Mouse (Mus musculus) midbrain, embryonic 11.5 days (tissue): ENCODE measurements around the gene Mmp2. TPM values are rescaled to one million over a fixed set of nuclear protein-coding genes. Genes with fewer than 3 reads are reported as not detected.

Experiments used
- ATAC-seq: fragments of 200-750 bp; cut with Nextera tagmentation; 2 replicates; pipeline ENCODE4 v1.8.0; 2017; ENCODE audit warnings: moderate TSS enrichment, moderate library complexity; ENCODE audit not compliant: low FRiP score
- DNase-seq: peaks from one replicate; pipeline ENCODE4 v3.0.0; 2015; ENCODE audit warnings: low spot score; ENCODE audit errors: missing footprints
- H3K27ac ChIP-seq: fragments of 300-500 bp; sonication (generic); 2 replicates; pipeline ENCODE4 v1.5.1; 2014; ENCODE audit warnings: low read depth, low read length
- H3K27me3 ChIP-seq: fragments of 300-500 bp; sonication (generic); 2 replicates; pipeline ENCODE4 v1.6.1; 2014; ENCODE audit warnings: mild to moderate bottlenecking, low read length, moderate library complexity, mixed read lengths; ENCODE audit not compliant: control insufficient read depth, insufficient read depth
- H3K36me3 ChIP-seq: fragments of 300-500 bp; sonication (generic); 2 replicates; pipeline ENCODE4 v1.6.1; 2014; ENCODE audit warnings: mild to moderate bottlenecking, low read length, moderate library complexity, mixed read lengths; ENCODE audit not compliant: control insufficient read depth, insufficient read depth
- H3K4me1 ChIP-seq: fragments of 300-500 bp; sonication (generic); 2 replicates; pipeline ENCODE4 v1.6.1; 2014; ENCODE audit warnings: low read length; ENCODE audit not compliant: control insufficient read depth, insufficient read depth
- H3K4me2 ChIP-seq: fragments of 300-500 bp; sonication (generic); 2 replicates; pipeline ENCODE4 v1.6.1; 2014; ENCODE audit warnings: mild to moderate bottlenecking, moderate library complexity
- H3K4me3 ChIP-seq: fragments of 300-500 bp; sonication (generic); 2 replicates; pipeline ENCODE4 v1.5.1; 2014; ENCODE audit warnings: low read depth, low read length
- H3K9ac ChIP-seq: fragments of 300-500 bp; sonication (generic); 2 replicates; pipeline ENCODE4 v1.6.1; 2014; ENCODE audit warnings: low read length
- H3K9me3 ChIP-seq: fragments of 300-500 bp; sonication (generic); 2 replicates; pipeline ENCODE4 v1.6.1; 2016; ENCODE audit warnings: low read length; ENCODE audit not compliant: control insufficient read depth
- WGBS: fragments of 180-500 bp; shearing (Covaris S2); extraction: QIAGEN DNeasy Blood & Tissue Kit; methylation state at CpG from one replicate; pipeline ENCODE4 v1.1.7; 2014; 5-methylcytosine and 5-hydroxymethylcytosine counted together
- polyA plus RNA-seq: library from polyadenylated mRNA; unstranded; fragments of >200 nt; fragmentation: Nextera tagmentation; extraction: Ambion mirVana; gene quantifications from 2 replicates; pipeline ENCODE4 v1.2.1, GENCODE M21; 2014

Mmp2 gene
- polyA plus RNA-seq, 1 experiment from 2014 or later = 51.3 TPM

- 66% methylated on average over 8 of the region's 8 CpGs for WGBS
- no peak overlapping the region for H3K4me3 ChIP-seq
- H3K36me3 ChIP-seq = no peaks in the 10 kb centered on the region
- H3K27ac ChIP-seq = no peak overlapping the region
- no peaks in the 10 kb centered on the region for H3K27me3 ChIP-seq
- H3K9ac ChIP-seq = no peak overlapping the region
- peaks cover 2% of the 10 kb centered on the region; the same call in 1 of the 2 replicates for H3K4me1 ChIP-seq
- DNase-seq (no peak), ATAC-seq (no peak)
- H3K4me2 ChIP-seq = no peak overlapping the region
- no peaks in the 10 kb centered on the region for H3K9me3 ChIP-seq
Measured at GRCm38 (mm10) chr8:92801231-92801630, 25.9 kb upstream of the Mmp2 start.

- ATAC-seq (no peak), DNase-seq (no peak)
- Histone ChIP-seq H3K4me1 (peaks cover 2% of the 10 kb centered on the region; the same call in 1 of the 2 replicates), H3K4me2 (no peak overlapping the region), H3K9me3 (no peaks in the 10 kb centered on the region), H3K27ac (no peak overlapping the region), H3K36me3 (no peaks in the 10 kb centered on the region), H3K9ac (no peak overlapping the region), H3K4me3 (no peak overlapping the region), H3K27me3 (no peaks in the 10 kb centered on the region)
- 84% methylated on average over 3 of the region's 3 CpGs for WGBS
Measured at GRCm38 (mm10) chr8:92802591-92802990, 24.5 kb upstream of the Mmp2 start.

GRCm38 (mm10) chr8:92812773-92813172, 14.3 kb upstream of the Mmp2 start:
- Histone ChIP-seq H3K4me1 (no peaks in the 10 kb centered on the region), H3K27me3 (no peaks in the 10 kb centered on the region), H3K4me2 (no peak overlapping the region), H3K9ac (no peak overlapping the region), H3K4me3 (no peak overlapping the region), H3K27ac (no peak overlapping the region), H3K36me3 (no peaks in the 10 kb centered on the region), H3K9me3 (no peaks in the 10 kb centered on the region)
- no peak for DNase-seq
- no peak for ATAC-seq
- 79% methylated on average over 2 of the region's 2 CpGs for WGBS

- Histone ChIP-seq H3K9ac (no peak overlapping the region), H3K36me3 (no peaks in the 10 kb centered on the region), H3K27ac (no peak overlapping the region), H3K27me3 (no peaks in the 10 kb centered on the region), H3K4me3 (no peak overlapping the region), H3K4me1 (no peaks in the 10 kb centered on the region), H3K9me3 (no peaks in the 10 kb centered on the region), H3K4me2 (no peak overlapping the region)
- WGBS = 86% methylated on average over 5 of the region's 5 CpGs
- ATAC-seq (no peak), DNase-seq (no peak)
Measured at GRCm38 (mm10) chr8:92815661-92816060, 11.4 kb upstream of the Mmp2 start.

GRCm38 (mm10) chr8:92817928-92818818, 8.9 kb upstream of the Mmp2 start:
- Histone ChIP-seq H3K27ac (no peak overlapping the region), H3K27me3 (no peaks in the 10 kb centered on the region), H3K4me3 (no peak overlapping the region), H3K4me2 (no peak overlapping the region), H3K4me1 (no peaks in the 10 kb centered on the region), H3K9me3 (no peaks in the 10 kb centered on the region), H3K36me3 (no peaks in the 10 kb centered on the region), H3K9ac (no peak overlapping the region)
- peak; percentile 88 for ATAC-seq
- peak; percentile 99 for DNase-seq
- 20% methylated on average over 6 of the region's 6 CpGs for WGBS

GRCm38 (mm10) chr8:92821151-92821550, 5.9 kb upstream of the Mmp2 start:
- no peaks in the 10 kb centered on the region for H3K27me3 ChIP-seq
- no peak for ATAC-seq
- H3K4me2 ChIP-seq = no peak overlapping the region
- no peak overlapping the region for H3K4me3 ChIP-seq
- H3K4me1 ChIP-seq = no peaks in the 10 kb centered on the region
- no peaks in the 10 kb centered on the region for H3K9me3 ChIP-seq
- no peak overlapping the region for H3K27ac ChIP-seq
- DNase-seq = no peak
- no peaks in the 10 kb centered on the region for H3K36me3 ChIP-seq
- no peak overlapping the region for H3K9ac ChIP-seq

DNA sequence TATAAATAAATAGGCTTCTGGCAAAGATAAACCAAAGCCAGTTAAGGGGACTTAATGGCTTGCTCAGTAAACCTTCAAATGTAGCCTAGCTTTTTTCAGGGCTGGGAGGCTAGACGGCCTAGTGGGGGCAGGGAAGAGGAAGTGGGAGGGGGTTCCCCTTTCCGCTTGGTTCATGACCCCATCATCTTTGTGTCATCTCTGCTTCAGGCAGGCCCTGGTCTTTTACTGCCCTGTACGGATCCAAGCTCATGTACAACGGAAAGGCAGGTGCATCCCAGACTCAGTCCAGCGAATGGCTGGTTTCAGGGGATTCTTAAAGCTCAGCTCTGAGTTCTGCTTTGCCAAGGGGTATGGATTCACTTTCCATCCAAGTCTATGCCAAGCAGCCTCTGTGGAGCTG, 4.7 kb upstream of the Mmp2 start:
- H3K4me2 ChIP-seq = no peak overlapping the region
- H3K9ac ChIP-seq = no peak overlapping the region
- H3K27ac ChIP-seq = no peak overlapping the region
- ATAC-seq (no peak), DNase-seq (no peak)
- H3K27me3 ChIP-seq = 0 out of 2 replicates have a peak, but pooled peaks cover 4% of the 10 kb centered on the region
- WGBS = 89% methylated on average over 5 of the region's 5 CpGs
- no peak overlapping the region for H3K4me3 ChIP-seq
- peaks cover 4% of the 10 kb centered on the region; the same call in 1 of the 2 replicates for H3K4me1 ChIP-seq
- H3K9me3 ChIP-seq = no peaks in the 10 kb centered on the region
- no peaks in the 10 kb centered on the region for H3K36me3 ChIP-seq

GRCm38 (mm10) chr8:92825991-92826390, 1.1 kb upstream of the Mmp2 start:
- DNase-seq (no peak), ATAC-seq (no peak)
- 76% methylated on average over 4 of the region's 4 CpGs for WGBS
- Histone ChIP-seq H3K4me2 (no peak overlapping the region), H3K4me1 (peaks cover 6% of the 10 kb centered on the region; the same call in 1 of the 2 replicates), H3K9ac (no peak overlapping the region), H3K4me3 (no peak overlapping the region), H3K27ac (no peak overlapping the region), H3K9me3 (no peaks in the 10 kb centered on the region), H3K36me3 (no peaks in the 10 kb centered on the region), H3K27me3 (peaks cover 4% of the 10 kb centered on the region; the same call in 1 of the 2 replicates)

- no peaks in the 10 kb centered on the region for H3K9me3 ChIP-seq
- DNase-seq = peak; percentile 90
- H3K27me3 ChIP-seq = peaks cover 4% of the 10 kb centered on the region; the same call in 1 of the 2 replicates
- peaks cover 6% of the 10 kb centered on the region; the same call in 1 of the 2 replicates for H3K4me1 ChIP-seq
- no peaks in the 10 kb centered on the region for H3K36me3 ChIP-seq
- no peak overlapping the region for H3K4me3 ChIP-seq
- no peak overlapping the region for H3K27ac ChIP-seq
- ATAC-seq = no peak
- H3K9ac ChIP-seq = no peak overlapping the region
- H3K4me2 ChIP-seq = peak overlapping the region; percentile 81; the same call in 1 of the 2 replicates
- WGBS = 43% methylated on average over 15 of the region's 15 CpGs
Measured at GRCm38 (mm10) chr8:92828251-92828743, 1.2 kb downstream of the Mmp2 start.
